Mouse (Mus musculus) embryonic stem cell, embryonic (primary cell): Measurements from ENCODE around the gene Dolpp1.

Experiments
- CTCF ChIA-PET, 4 experiments: fragments of 300-600 bp in 2 of 4; fragments of 350-600 bp in 2 of 4; sonication (Branson Sonifier 250); formaldehyde crosslinking; loops; one replicate each; lab custom pipeline; 2022; ENCODE audit warnings: inconsistent platforms in 2 of 4; lab: Charles Lee
- POLR2A ChIA-PET, 4 experiments: fragments of 300-600 bp in 2 of 4; fragments of 350-600 bp in 2 of 4; sonication (Branson Sonifier 250); formaldehyde crosslinking; loops; one replicate each; lab custom pipeline; 2022; ENCODE audit warnings: antibody characterized with exemption in 4 of 4, inconsistent platforms in 1 of 4; lab: Charles Lee

Dolpp1 gene

GRCm38 (mm10) chr2:30413038-30413973, 21.3 kb downstream of the Dolpp1 start:
- POLR2A ChIA-PET: interaction anchor here in 3 of 4 experiments (0.6 to 8.2 kb wide), 15 partner anchors 8 to 1562 kb away, joined by 3 to 61 read pairs (median 5); partner anchors contain the start of genes Dolpp1 (in 2 of the 3), Endog (in 1 of the 3) and Ier5l (in 1 of the 3)

GRCm38 (mm10) chr2:30414101-30414500, 22.0 kb downstream of the Dolpp1 start:
- CTCF ChIA-PET: interaction anchor here in 1 of 4 experiments (1.0 kb wide), 1 partner anchor 21 kb away, joined by 3 read pairs; no protein-coding TSS in a partner anchor
- POLR2A ChIA-PET: interaction anchor here in 3 of 4 experiments (0.6 to 8.2 kb wide), 13 partner anchors 9 to 149 kb away, joined by 3 to 61 read pairs (median 10); partner anchors contain the start of genes Dolpp1 (in 1 of the 3) and Ier5l (in 1 of the 3)

More at GRCm38 (mm10) chr2:30413038-30413973, 21.3 kb downstream of the Dolpp1 start:
- CTCF ChIA-PET: interaction anchor here in 2 of 4 experiments (0.6 to 1.6 kb wide), 6 partner anchors 14 to 447 kb away, joined by 3 to 6 read pairs (median 3); no protein-coding TSS in a partner anchor

- POLR2A ChIA-PET: interaction anchor here in 3 of 4 experiments (0.8 to 8.2 kb wide), 31 partner anchors 9 to 393 kb away, joined by 3 to 61 read pairs (median 7); partner anchors contain the start of genes Dolpp1 (in 3 of the 3), Miga2 (in 2 of the 3), Ntmt1 (in 2 of the 3) and Ier5l (in 1 of the 3)
- CTCF ChIA-PET: interaction anchor here in 3 of 4 experiments (0.6 to 1.1 kb wide), 5 partner anchors 21 to 124 kb away, joined by 3 to 7 read pairs (median 4); partner anchors contain the start of gene Miga2 (in 1 of the 3)
Observed at GRCm38 (mm10) chr2:30414681-30415080, 22.6 kb downstream of the Dolpp1 start.

- ChIA-PET CTCF (interaction anchor here (0.5 to 1.1 kb wide), 8 partner anchors 16 to 1500 kb away, joined by 3 to 7 read pairs (median 4); partner anchors contain the start of gene Miga2 (in 1 of the 4)), POLR2A (interaction anchor here in 3 of 4 experiments (0.5 to 8.2 kb wide), 53 partner anchors 9 to 672 kb away, joined by 3 to 61 read pairs (median 5); partner anchors contain the start of genes Dolpp1 (in 3 of the 3), Miga2 (in 3 of the 3), Ntmt1 (in 3 of the 3) and Ier5l (in 2 of the 3))
Observed at GRCm38 (mm10) chr2:30415157-30415935, 23.3 kb downstream of the Dolpp1 start, which contains the start of gene Crat. Gene Crat (minus strand): TSS chr2:30415813.

GRCm38 (mm10) chr2:30415936-30416648, 24.0 kb downstream of the Dolpp1 start, which contains the start of gene Ptpa:
Gene Ptpa (plus strand): TSS chr2:30416039.
- POLR2A ChIA-PET: interaction anchor here in 3 of 4 experiments (0.6 to 8.2 kb wide), 50 partner anchors 8 to 505 kb away, joined by 3 to 61 read pairs (median 5); partner anchors contain the start of genes Dolpp1 (in 3 of the 3), Miga2 (in 3 of the 3), Ntmt1 (in 3 of the 3) and Ier5l (in 2 of the 3)
- CTCF ChIA-PET: interaction anchor here (0.5 to 1.1 kb wide), 6 partner anchors 16 to 1499 kb away, joined by 3 to 7 read pairs (median 4); partner anchors contain the start of gene Miga2 (in 1 of the 4)

- CTCF ChIA-PET: interaction anchor here in 1 of 4 experiments (0.7 kb wide), 1 partner anchor 463 kb away, joined by 3 read pairs; no protein-coding TSS in a partner anchor
- POLR2A ChIA-PET: interaction anchor here in 3 of 4 experiments (0.6 to 8.2 kb wide), 26 partner anchors 8 to 392 kb away, joined by 3 to 61 read pairs (median 4); partner anchors contain the start of genes Ntmt1 (in 2 of the 3), Dolpp1 (in 1 of the 3), Endog (in 1 of the 3) and Ier5l (in 1 of the 3)
Observed at GRCm38 (mm10) chr2:30416649-30416965, 24.6 kb downstream of the Dolpp1 start.

- CTCF ChIA-PET: interaction anchor here in 3 of 4 experiments (0.6 to 1.8 kb wide), 4 partner anchors 18 to 462 kb away, joined by 3 to 9 read pairs (median 6); no protein-coding TSS in a partner anchor
- POLR2A ChIA-PET: interaction anchor here in 3 of 4 experiments (0.6 to 8.2 kb wide), 20 partner anchors 7 to 1211 kb away, joined by 3 to 61 read pairs (median 4); partner anchors contain the start of genes Dolpp1 (in 1 of the 3), Endog (in 1 of the 3), Ier5l (in 1 of the 3) and Miga2 (in 1 of the 3)
Observed at GRCm38 (mm10) chr2:30417154-30417553, 25.1 kb downstream of the Dolpp1 start.

- POLR2A ChIA-PET: interaction anchor here in 3 of 4 experiments (0.6 to 8.2 kb wide), 20 partner anchors 8 to 1210 kb away, joined by 3 to 61 read pairs (median 4); partner anchors contain the start of genes Dolpp1 (in 1 of the 3), Endog (in 1 of the 3), Ier5l (in 1 of the 3) and Miga2 (in 1 of the 3)
- CTCF ChIA-PET: interaction anchor here (0.6 to 1.8 kb wide), 4 partner anchors 18 to 43 kb away, joined by 5 to 9 read pairs (median 6); no protein-coding TSS in a partner anchor
Observed at GRCm38 (mm10) chr2:30417595-30418165, 25.6 kb downstream of the Dolpp1 start.

GRCm38 (mm10) chr2:30418259-30418658, 26.2 kb downstream of the Dolpp1 start:
- POLR2A ChIA-PET: interaction anchor here in 3 of 4 experiments (0.7 to 8.2 kb wide), 24 partner anchors 8 to 389 kb away, joined by 3 to 61 read pairs (median 4); partner anchors contain the start of genes Ier5l (in 2 of the 3), Dolpp1 (in 1 of the 3), Miga2 (in 1 of the 3) and Ntmt1 (in 1 of the 3)
- CTCF ChIA-PET: interaction anchor here (0.8 to 1.8 kb wide), 6 partner anchors 18 to 51 kb away, joined by 3 to 13 read pairs (median 6); no protein-coding TSS in a partner anchor

- POLR2A ChIA-PET: interaction anchor here in 3 of 4 experiments (0.5 to 8.2 kb wide), 21 partner anchors 10 to 388 kb away, joined by 3 to 61 read pairs (median 4); partner anchors contain the start of genes Dolpp1 (in 1 of the 3), Ier5l (in 1 of the 3), Miga2 (in 1 of the 3) and Ntmt1 (in 1 of the 3)
- CTCF ChIA-PET: interaction anchor here (0.5 to 1.8 kb wide), 12 partner anchors 17 to 405 kb away, joined by 3 to 13 read pairs (median 4); no protein-coding TSS in a partner anchor
Observed at GRCm38 (mm10) chr2:30419112-30419511, 27.1 kb downstream of the Dolpp1 start.

- ChIA-PET CTCF (interaction anchor here in 3 of 4 experiments (0.6 to 1.4 kb wide), 5 partner anchors 15 to 71 kb away, joined by 3 to 6 read pairs (median 5); no protein-coding TSS in a partner anchor), POLR2A (interaction anchor here (0.6 to 2.4 kb wide), 14 partner anchors 8 to 400 kb away, joined by 3 to 8 read pairs (median 4); partner anchors contain the start of genes Ier5l (in 2 of the 4), Endog (in 1 of the 4) and Miga2 (in 1 of the 4))
Observed at GRCm38 (mm10) chr2:30421432-30421831, 29.4 kb downstream of the Dolpp1 start.

GRCm38 (mm10) chr2:30429156-30429555, 37.1 kb downstream of the Dolpp1 start:
- CTCF ChIA-PET: interaction anchor here in 3 of 4 experiments (0.7 to 2.0 kb wide), 5 partner anchors 12 to 560 kb away, joined by 3 to 9 read pairs (median 4); no protein-coding TSS in a partner anchor
- POLR2A ChIA-PET: interaction anchor here in 2 of 4 experiments (1.0 to 3.3 kb wide), 9 partner anchors 8 to 378 kb away, joined by 3 to 16 read pairs (median 6); partner anchors contain the start of genes Crat (in 1 of the 2), Ier5l (in 1 of the 2), Ntmt1 (in 1 of the 2) and Ptpa (in 1 of the 2)

GRCm38 (mm10) chr2:30435326-30436155, 43.5 kb downstream of the Dolpp1 start:
- ChIA-PET CTCF (interaction anchor here (0.5 to 3.1 kb wide), 97 partner anchors 8 to 1997 kb away, joined by 3 to 64 read pairs (median 4); partner anchors contain the start of genes Ier5l (in 2 of the 4), Asb6 (in 1 of the 4), Dolpp1 (in 1 of the 4) and Miga2 (in 1 of the 4)), POLR2A (interaction anchor here (0.5 to 2.8 kb wide), 46 partner anchors 8 to 550 kb away, joined by 3 to 22 read pairs (median 4); partner anchors contain the start of genes Ier5l (in 2 of the 4), Ntmt1 (in 2 of the 4), Asb6 (in 1 of the 4) and Crat (in 1 of the 4))
